Mouse (Mus musculus) telencephalon, adult 2 months (tissue): Measurements from ENCODE around the gene Cort.

Experiments
- DNase-seq: peaks from one replicate; pipeline ENCODE4 v3.0.0-alpha.2; 2011; ENCODE audit warnings: low read depth, low spot score

Cort gene

GRCm38 (mm10) chr4:149098571-149098970, 28.0 kb downstream of the Cort start:
- DNase-seq = no peak

GRCm38 (mm10) chr4:149097956-149098355, 28.6 kb downstream of the Cort start:
- no peak for DNase-seq

- DNase-seq = no peak
Measured at GRCm38 (mm10) chr4:149091364-149091763, 35.2 kb downstream of the Cort start.

GRCm38 (mm10) chr4:149085381-149085780, 41.2 kb downstream of the Cort start:
- no peak for DNase-seq

GRCm38 (mm10) chr4:149081528-149081927, 45.0 kb downstream of the Cort start:
- no peak for DNase-seq

- DNase-seq = no peak
Measured at GRCm38 (mm10) chr4:149080111-149080510, 46.5 kb downstream of the Cort start.

GRCm38 (mm10) chr4:149079629-149080028, 46.9 kb downstream of the Cort start:
- DNase-seq = no peak

- no peak for DNase-seq
Measured at GRCm38 (mm10) chr4:149078261-149078660, 48.3 kb downstream of the Cort start.

GRCm38 (mm10) chr4:149075871-149076575, 50.5 kb downstream of the Cort start:
- peak; percentile 55 for DNase-seq

GRCm38 (mm10) chr4:149075073-149075472, 51.5 kb downstream of the Cort start:
- no peak for DNase-seq
